Mouse (Mus musculus) kidney, postnatal 4 days (tissue): Measurements from ENCODE around the gene Hectd4.

Experiments
- DNase-seq, 2 experiments: peaks; one replicate each; pipeline ENCODE4 v3.0.0; 2021; ENCODE audit warnings: mixed read lengths in 2 of 2

The Hectd4 gene

GRCm38 (mm10) chr5:121292309-121293165 lies 72.5 kb downstream of the Hectd4 start:
- DNase-seq, result peak in 1 of 2 experiments; percentile 12

GRCm38 (mm10) chr5:121305009-121305408 lies 85.0 kb downstream of the Hectd4 start:
- DNase-seq, result no peak

- no peak for DNase-seq
Observed at GRCm38 (mm10) chr5:121307620-121308019, 87.6 kb downstream of the Hectd4 start.

- DNase-seq, result no peak
Observed at GRCm38 (mm10) chr5:121311576-121311975, 91.6 kb downstream of the Hectd4 start.

GRCm38 (mm10) chr5:121313764-121314474 lies 93.9 kb downstream of the Hectd4 start:
- no peak for DNase-seq

GRCm38 (mm10) chr5:121326079-121326805 lies 106.2 kb downstream of the Hectd4 start:
- DNase-seq, result no peak

- peak; percentile 40 to 59 for DNase-seq
Observed at GRCm38 (mm10) chr5:121329333-121330058, 109.5 kb downstream of the Hectd4 start.

- DNase-seq, result peak in 1 of 2 experiments; percentile 17
Observed at GRCm38 (mm10) chr5:121330154-121330816, 110.3 kb downstream of the Hectd4 start.

GRCm38 (mm10) chr5:121331731-121332130 lies 111.7 kb downstream of the Hectd4 start:
- no peak for DNase-seq

GRCm38 (mm10) chr5:121333976-121334375 lies 114.0 kb downstream of the Hectd4 start:
- DNase-seq, result no peak

- DNase-seq, result no peak
Observed at GRCm38 (mm10) chr5:121334454-121334853, 114.4 kb downstream of the Hectd4 start.

- DNase-seq, result no peak
Observed at GRCm38 (mm10) chr5:121335426-121335825, 115.4 kb downstream of the Hectd4 start.

GRCm38 (mm10) chr5:121336009-121336408 lies 116.0 kb downstream of the Hectd4 start:
- no peak for DNase-seq

- DNase-seq, result no peak
Observed at GRCm38 (mm10) chr5:121336776-121337175, 116.8 kb downstream of the Hectd4 start.

- no peak for DNase-seq
Observed at GRCm38 (mm10) chr5:121339507-121340230, 119.7 kb downstream of the Hectd4 start.

GRCm38 (mm10) chr5:121340965-121341473 lies 121.0 kb downstream of the Hectd4 start:
- DNase-seq, result no peak

- DNase-seq, result no peak
Observed at GRCm38 (mm10) chr5:121342490-121342889, 122.5 kb downstream of the Hectd4 start.

GRCm38 (mm10) chr5:121343997-121344396 lies 124.0 kb downstream of the Hectd4 start:
- DNase-seq, result no peak

GRCm38 (mm10) chr5:121359229-121359628 lies 139.2 kb downstream of the Hectd4 start:
- peak in 1 of 2 experiments; percentile 14 for DNase-seq

GRCm38 (mm10) chr5:121361696-121362095 lies 141.7 kb downstream of the Hectd4 start:
- no peak for DNase-seq

- DNase-seq, result no peak
Observed at GRCm38 (mm10) chr5:121363441-121363840, 143.4 kb downstream of the Hectd4 start.
